Mouse (Mus musculus) erythroblast, embryonic 14.5 days (primary cell): ENCODE data around the gene Kctd8.
"Not testable (repeated sequence)": the region's sequence is repeated elsewhere in the genome, so short reads cannot be mapped to it uniquely, and the experiment has no call there.

Experiments used
- GATA1 ChIP-seq: IDR thresholded peaks from 2 replicates; pipeline ENCODE4 v1.6.1; 2012; ENCODE audit warnings: low read length, inconsistent platforms, mixed read lengths
- TAL1 ChIP-seq: IDR thresholded peaks from 3 replicates; pipeline ENCODE4 v1.6.1; 2012; ENCODE audit warnings: low read length, inconsistent platforms, mixed read lengths

- TF ChIP-seq GATA1, TAL1: not testable (repeated sequence)
Measured at GRCm38 (mm10) chr5:69231649-69232048, 109.8 kb downstream of the Kctd8 start.
